Mouse (Mus musculus) mesoderm, embryonic 11.5 days (tissue): ENCODE data around the gene Cdc73.
"Not testable (repeated sequence)": the region's sequence is repeated elsewhere in the genome, so short reads cannot be mapped to it uniquely, and the experiment has no call there.

Source experiments
- DNase-seq: peaks from one replicate; pipeline ENCODE4 v3.0.0-alpha.2; 2012; ENCODE audit warnings: low read depth, low spot score

Gene Cdc73

GRCm38 (mm10) chr1:143675734-143676361 lies 26.8 kb downstream of the Cdc73 start:
- no peak for DNase-seq

GRCm38 (mm10) chr1:143664786-143665185 lies 37.9 kb downstream of the Cdc73 start:
- DNase-seq, result not testable (repeated sequence)

DNA sequence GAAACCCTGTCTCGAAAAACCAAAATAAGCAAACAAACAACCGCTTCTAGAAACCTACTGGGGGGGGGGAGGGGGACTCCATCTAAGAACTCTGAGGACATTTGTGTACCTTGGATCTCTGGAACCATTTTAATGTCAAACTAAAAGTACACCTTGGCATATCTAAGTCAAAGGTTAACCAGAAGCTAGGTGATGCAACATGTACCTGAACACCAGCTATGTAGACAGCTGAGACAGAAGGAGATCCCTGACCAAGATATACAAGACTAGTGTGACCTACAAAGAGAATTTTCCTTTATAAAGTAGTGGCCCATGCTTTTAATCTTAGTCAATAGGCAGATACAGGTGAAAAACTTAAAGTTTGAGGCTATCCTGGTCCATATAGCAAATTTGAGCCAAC lies 39.5 kb downstream of the Cdc73 start:
- no peak for DNase-seq

- no peak for DNase-seq
Measured at GRCm38 (mm10) chr1:143653646-143654045, 49.0 kb downstream of the Cdc73 start.

GRCm38 (mm10) chr1:143650317-143650716 lies 52.4 kb downstream of the Cdc73 start:
- DNase-seq, result no peak

DNA sequence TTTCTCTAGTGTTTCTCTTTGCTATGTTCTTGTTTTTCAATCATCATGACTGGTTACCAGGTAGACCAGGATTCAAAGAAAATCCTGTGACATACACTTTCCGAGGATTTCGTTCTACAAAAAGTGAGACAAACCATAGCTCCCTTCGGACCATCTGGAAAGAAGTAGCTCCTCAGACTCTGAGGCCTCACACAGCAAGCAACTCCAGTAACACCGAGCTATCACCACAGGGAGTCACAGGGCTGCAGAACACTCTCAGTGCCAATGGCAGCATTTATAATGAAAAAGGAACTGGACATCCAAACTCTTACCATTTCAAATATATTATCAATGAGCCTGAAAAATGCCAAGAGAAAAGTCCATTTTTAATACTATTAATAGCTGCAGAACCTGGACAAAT lies 56.5 kb downstream of the Cdc73 start:
- DNase-seq, result no peak

GRCm38 (mm10) chr1:143645386-143645785 lies 57.3 kb downstream of the Cdc73 start:
- DNase-seq, result peak; percentile 23

DNA sequence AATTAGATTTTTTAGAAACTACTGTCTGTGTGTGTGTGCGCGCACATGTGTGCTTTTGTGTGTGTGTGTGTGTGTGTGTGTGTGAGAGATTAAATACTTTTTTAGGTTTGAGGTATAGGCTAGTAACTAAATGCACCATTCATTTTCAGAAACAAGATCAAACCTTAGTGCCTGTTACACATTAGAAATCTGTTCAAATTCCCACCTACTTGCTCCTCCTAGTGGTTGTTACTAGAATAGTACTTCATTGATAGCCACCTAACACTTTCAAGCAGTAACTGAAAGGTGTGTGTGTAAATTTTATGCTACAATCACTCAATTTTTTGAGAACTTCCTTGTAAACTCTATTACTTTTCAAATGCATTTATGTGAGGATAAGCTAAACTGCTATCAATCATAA lies 58.5 kb downstream of the Cdc73 start:
- DNase-seq, result peak; percentile 60

GRCm38 (mm10) chr1:143640650-143641407 lies 61.9 kb downstream of the Cdc73 start, which contains the start of gene B3galt2:
Gene B3galt2, plus strand, starts transcription at chr1:143640664.
- DNase-seq, result peak; percentile 30

GRCm38 (mm10) chr1:143632854-143633587 lies 69.7 kb downstream of the Cdc73 start:
- no peak for DNase-seq

GRCm38 (mm10) chr1:143632361-143632760 lies 70.3 kb downstream of the Cdc73 start:
- no peak for DNase-seq

DNA sequence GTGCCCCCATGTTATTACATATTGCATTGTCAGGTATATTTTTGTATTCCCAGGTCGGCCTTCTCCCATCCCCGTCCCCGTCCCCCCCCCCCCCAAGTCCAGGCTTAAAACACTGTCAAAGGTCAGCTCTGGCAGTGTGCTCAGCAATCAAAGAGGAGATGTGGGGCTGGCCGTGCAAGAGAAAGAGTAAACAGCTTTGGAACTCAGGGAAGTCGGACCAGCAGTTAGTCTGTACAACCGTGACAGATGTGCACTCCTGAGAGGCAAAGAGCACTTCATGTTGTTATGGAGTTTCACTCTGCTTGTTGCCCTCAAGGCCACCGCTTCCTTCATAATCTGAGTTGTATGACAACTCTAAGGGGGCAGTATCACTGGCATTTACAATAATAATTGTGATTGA lies 71.4 kb downstream of the Cdc73 start:
- no peak for DNase-seq

DNA sequence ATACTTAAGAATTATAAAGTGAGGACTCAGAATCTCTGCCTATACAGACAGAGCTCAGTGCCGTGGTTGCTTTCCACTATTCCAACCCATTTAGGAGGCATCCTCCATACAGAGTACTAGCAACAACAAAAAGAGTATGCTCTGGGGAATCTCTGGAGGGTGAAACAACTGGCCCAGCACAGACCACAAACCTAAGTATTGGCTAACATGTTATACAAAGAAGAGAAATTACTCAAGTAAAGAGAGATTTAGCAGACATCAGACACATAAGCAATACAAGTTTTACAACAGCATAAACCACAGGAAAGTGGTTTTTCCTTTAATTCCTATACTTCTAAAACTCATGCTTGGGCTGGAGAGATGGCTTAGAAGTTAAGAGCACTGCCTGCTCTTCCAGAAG lies 80.1 kb downstream of the Cdc73 start:
- DNase-seq, result no peak

DNA sequence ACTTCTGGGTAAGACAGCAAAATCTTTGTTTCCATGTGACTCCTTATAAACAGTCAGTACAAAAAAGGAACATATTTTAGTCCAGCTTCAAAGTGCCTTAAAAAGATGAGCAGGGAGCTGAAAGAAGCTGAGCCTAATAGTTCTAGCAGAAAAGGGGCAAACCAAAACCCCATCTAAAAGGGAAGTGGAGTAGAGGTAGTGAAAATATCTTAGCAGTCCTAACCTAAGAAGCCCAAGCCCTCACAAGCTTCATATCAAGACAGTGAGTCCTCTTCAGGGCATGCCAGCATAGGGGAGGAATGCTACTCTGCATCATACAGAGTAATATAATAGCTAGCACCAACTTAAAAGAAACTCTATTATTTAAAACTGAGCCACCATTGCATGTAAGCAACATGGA lies 80.8 kb downstream of the Cdc73 start:
- no peak for DNase-seq

DNA sequence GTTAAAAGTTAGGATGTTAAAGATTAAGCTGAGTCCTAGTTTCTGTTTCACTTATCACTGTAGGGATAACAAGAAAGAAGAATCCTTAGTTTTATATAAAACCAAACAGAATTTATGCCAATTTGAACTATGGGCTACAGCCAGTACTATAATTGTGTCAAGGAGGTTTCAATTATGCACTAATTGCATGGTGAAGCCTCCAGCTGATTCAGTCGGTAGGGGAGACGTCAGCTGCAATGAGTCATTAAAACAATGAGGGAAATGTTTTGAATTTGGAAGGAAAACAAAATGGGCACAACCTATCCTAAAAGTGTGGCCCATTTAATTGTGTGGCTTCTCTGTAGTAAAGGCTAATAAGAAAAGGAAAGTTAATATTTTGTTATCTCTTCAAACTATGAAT lies 82.9 kb downstream of the Cdc73 start:
- no peak for DNase-seq

DNA sequence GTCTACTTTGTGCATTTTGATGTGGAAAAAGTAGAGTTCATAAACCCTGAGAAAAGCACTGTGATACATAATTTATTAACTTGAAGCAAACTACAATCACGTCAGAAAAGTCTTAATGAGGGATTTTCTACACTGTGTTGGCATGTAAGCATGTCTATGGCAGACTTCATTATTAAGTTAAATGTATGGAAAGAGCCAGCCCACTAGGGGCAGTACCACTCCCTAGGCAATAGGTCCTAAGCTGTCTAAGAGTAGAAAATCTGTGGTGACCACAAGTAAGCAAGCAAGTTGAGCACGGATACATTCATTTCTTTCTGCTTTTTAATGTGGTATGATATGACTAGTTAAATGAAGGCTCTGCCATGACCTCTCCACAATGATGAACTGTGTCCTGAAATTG lies 89.8 kb downstream of the Cdc73 start:
- DNase-seq, result no peak

DNA sequence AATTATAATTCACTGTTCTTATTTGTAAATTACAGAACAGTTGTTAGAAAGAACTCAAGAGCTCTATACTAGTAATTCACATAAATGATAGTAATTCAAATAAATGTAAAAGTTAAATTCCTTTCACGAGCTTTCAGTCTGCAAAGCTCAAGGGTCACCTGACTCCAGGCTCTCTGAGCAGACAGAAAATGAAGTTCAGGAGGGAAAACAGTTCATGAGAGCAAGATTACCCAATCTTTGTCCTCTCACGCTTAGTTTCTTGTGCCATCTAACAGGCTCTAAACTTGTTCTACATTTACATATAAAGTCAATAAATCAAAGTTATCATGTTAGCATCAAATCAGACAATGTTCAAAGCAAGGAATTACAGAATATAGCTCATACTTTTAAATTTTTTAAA lies 93.8 kb downstream of the Cdc73 start:
- DNase-seq, result no peak

- DNase-seq, result no peak
Measured at GRCm38 (mm10) chr1:143596864-143597263, 105.8 kb downstream of the Cdc73 start.

- no peak for DNase-seq
Measured at GRCm38 (mm10) chr1:143576824-143577543, 125.7 kb downstream of the Cdc73 start.

- DNase-seq, result no peak
Measured at GRCm38 (mm10) chr1:143558235-143558634, 144.5 kb downstream of the Cdc73 start.

- DNase-seq, result no peak
Measured at GRCm38 (mm10) chr1:143555533-143555932, 147.2 kb downstream of the Cdc73 start.

GRCm38 (mm10) chr1:143554621-143555020 lies 148.1 kb downstream of the Cdc73 start:
- DNase-seq, result no peak
